Mouse (Mus musculus) left cerebral cortex, adult 8-10 months (tissue): ENCODE results near the gene Hmgn3. TPM values are rescaled to one million over a fixed set of nuclear protein-coding genes. Genes with fewer than 3 reads are reported as not detected.

Experiments
- DNase-seq, 2 experiments: peaks; one replicate each; pipeline ENCODE4 v3.0.0; 2022; ENCODE audit warnings: low spot score in 2 of 2
- total RNA-seq, 4 experiments: library from RNA; stranded (reverse); gene quantifications; 2 replicates each; pipeline ENCODE4 v1.2.4; 2022

Gene Hmgn3
- total RNA-seq, 4 experiments from 2014 or later = 69.8 to 89.3 (median 77.0) TPM

DNA sequence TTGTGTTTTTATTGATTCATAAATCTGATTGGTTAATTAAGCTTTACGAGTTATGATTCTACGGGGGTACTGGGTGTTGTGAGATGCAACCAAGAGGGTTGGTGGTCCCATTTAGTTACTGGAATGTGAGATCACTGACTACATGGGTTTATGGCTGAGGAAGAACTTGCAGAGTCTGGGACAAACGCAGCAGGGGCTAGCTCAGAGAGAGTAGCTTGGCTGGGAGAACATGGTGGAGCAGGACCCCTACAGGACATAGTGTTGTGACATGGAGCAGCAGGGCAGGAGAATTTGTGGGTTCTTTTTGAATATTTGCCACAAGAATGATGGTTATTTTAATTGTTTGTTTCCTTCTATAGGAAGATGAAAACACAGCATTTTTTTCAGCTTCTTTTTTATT lies 45.7 kb downstream of the Hmgn3 start:
- no peak for DNase-seq

GRCm38 (mm10) chr9:83098652-83099307 lies 47.7 kb downstream of the Hmgn3 start:
- DNase-seq = no peak

DNA sequence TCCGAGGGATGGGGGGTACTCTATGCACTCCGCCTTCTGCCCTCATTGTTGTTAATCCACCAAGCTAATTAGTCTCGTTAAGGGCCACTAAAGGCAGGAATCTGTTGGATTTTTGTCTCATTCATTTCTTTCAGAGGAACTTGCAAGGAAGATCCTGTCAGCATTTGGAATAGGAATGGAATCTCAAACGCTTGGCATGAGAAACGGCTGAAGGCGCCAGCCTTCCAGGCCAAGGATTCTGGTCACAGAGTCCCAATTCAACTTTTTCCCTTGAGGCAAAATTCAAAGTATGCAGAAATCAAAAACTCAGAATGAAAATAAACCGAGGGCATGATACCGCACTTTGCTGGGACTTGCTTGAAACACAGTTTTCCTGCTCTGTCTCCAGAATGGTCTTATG lies 48.7 kb downstream of the Hmgn3 start:
- no peak for DNase-seq

DNA sequence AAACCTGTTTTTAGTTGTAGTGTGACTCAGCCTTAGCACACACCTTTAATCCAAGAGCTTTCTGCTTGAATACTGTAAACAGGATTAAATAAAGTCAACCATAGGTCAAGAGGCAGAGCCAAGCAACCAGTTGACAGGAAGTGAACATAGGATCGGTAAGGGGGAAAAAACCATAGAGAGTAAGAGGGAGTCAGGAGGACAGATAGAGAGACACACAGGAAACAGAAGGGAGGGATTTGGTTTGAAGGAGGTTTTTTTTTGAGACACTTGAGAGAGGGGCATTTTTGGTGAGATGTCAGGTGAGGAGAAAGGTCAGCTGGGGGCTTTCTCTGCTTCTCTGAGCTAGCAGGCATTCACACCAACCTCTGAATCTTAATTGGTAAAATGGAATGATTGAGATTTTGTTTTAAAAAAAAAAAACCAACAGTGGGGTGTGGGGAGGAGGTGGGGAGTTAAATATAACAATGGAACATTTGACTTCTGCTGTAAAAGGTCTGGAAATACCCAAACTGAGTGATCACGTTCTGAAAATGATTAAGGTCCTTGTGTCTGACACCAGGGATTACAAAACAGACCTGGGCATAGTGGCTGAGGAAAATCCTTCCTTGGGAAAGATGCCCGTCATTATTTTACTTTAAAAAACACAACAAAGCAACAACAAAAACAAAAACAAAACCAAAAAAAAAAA lies 51.7 kb downstream of the Hmgn3 start:
- DNase-seq = no peak

DNA sequence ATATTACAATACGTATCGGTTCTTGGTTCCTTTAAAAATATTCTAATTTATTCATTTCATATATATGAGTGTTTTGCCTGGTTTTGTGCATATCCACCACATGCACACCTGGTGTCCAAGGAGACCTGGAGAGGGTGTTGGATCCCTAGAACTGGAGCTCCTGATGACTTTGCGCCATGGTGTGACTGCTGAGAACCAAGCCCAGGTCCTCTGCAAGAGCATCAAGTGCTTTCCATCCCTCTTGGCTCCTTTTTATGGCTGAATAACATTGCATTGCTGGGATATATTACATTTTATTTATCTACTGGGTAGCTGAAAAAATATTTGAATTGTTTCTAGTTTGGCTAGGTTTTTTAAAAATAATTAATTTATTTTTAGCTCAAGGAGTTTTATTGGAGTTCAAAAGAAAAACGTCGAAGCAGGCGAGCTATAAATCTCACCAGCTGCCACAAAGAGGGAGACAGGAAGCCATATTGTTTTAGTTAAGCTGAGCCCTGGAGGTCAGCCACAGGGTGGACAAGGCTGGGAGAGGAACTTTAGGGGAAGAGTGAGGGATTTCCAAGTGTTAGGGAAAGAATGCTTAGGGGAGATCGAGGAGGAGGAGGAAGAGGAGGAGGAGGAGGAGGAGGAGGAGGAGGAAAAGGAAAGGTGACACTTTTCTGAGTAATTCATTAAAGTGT lies 62.6 kb downstream of the Hmgn3 start:
- no peak for DNase-seq

GRCm38 (mm10) chr9:83083091-83083490 lies 63.4 kb downstream of the Hmgn3 start:
- DNase-seq = no peak

- DNase-seq = no peak
Measured at GRCm38 (mm10) chr9:83082296-83082695, 64.2 kb downstream of the Hmgn3 start.

DNA sequence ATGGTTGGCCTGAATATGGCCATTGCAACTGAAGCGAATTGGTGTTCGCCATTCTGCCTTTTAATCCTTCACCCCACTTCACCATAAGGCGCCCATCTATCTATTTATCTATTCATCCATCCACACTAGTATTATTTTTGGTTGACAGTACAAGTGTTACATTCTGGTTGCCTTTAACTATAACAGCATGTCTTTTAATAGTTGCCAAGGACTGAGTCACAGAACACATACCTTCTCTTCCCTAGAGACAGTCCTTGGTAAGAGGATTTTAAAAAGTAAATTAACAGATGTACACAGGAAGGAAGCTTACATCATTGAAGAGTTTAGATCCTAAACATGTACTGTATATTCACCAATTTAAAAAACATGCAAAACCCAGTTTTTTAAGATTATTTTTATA lies 66.8 kb downstream of the Hmgn3 start:
- no peak for DNase-seq

GRCm38 (mm10) chr9:83068246-83068645 lies 78.2 kb downstream of the Hmgn3 start:
- DNase-seq = no peak

GRCm38 (mm10) chr9:83061289-83061688 lies 85.2 kb downstream of the Hmgn3 start:
- DNase-seq = no peak

Other genes starting within 250 kb of the Hmgn3 start
- gene Phip, start 171.2 kb downstream of the Hmgn3 start, total RNA-seq = 10 to 100 TPM; 68.8 to 76.1 (median 70.5) TPM